8 mouse cellular contexts compared by ENCODE assay signal in the genomic region with DNA sequence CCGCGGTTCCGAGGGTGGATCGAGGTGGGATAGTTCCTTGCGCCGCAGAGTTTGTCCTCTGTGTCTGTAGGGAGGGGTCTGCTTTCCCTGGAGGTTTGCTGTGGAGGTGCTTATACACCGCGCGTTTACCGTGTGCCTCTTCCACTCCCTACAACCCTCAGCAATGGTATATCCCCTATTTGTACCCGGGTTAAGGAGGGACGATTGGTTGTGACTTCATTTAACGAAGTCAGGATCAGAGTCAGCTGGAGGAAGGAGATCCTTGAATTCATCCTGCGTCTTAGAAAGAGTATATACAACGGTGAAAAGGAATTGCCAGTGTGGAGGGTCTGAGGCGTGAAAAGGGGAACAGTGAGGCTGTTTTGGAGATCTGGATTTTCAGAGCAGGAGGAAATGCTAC. TPM values are rescaled to one million over a fixed set of nuclear protein-coding genes. Genes with fewer than 3 reads are reported as not detected.
DNase-seq lines count a peak whose midpoint lies in the region; ATAC-seq and TF ChIP-seq lines count a peak whose summit lies in the region.

No protein-coding gene starts in this region.

- peaks cover 7% of the 10 kb centered on the region; the same call in 1 of the 2 replicates for H3K36me3 ChIP-seq in lung, embryonic 16.5 days (ENCODE audit: control insufficient read depth, insufficient read depth, low read length)
- peaks cover 28% of the 10 kb centered on the region for H3K36me3 ChIP-seq in limb, embryonic 12.5 days

- no peaks in the 10 kb centered on the region for H3K27me3 ChIP-seq in lung, embryonic 16.5 days (ENCODE audit: control insufficient read depth, insufficient read depth, low read depth, low read length)
- no peaks in the 10 kb centered on the region for H3K27me3 ChIP-seq in limb, embryonic 12.5 days

- peak overlapping the region; percentile 72 for H3K27ac ChIP-seq in lung, embryonic 16.5 days (ENCODE audit: low read length)
- H3K27ac ChIP-seq in limb, embryonic 12.5 days: no peak overlapping the region
- no peak overlapping the region for H3K27ac ChIP-seq in olfactory bulb, adult 2 months (ENCODE audit: insufficient read depth, low read depth, low read length)

- peak overlapping the region; percentile 97 for H3K4me3 ChIP-seq in lung, embryonic 16.5 days (ENCODE audit: low read length)
- peak overlapping the region; percentile 85 for H3K4me3 ChIP-seq in limb, embryonic 12.5 days (replicated peaks)
- H3K4me3 ChIP-seq in olfactory bulb, adult 2 months (ENCODE audit: insufficient read depth, low read depth, low read length): peak overlapping the region; percentile 82

- peak overlapping the region; percentile 92 for H3K9ac ChIP-seq in lung, embryonic 16.5 days (ENCODE audit: low read length)
- peak overlapping the region; percentile 75 for H3K9ac ChIP-seq in limb, embryonic 12.5 days (replicated peaks)

- no peak for TF ChIP-seq CTCF in olfactory bulb, adult 2 months (IDR thresholded peaks at IDR 0.05; ENCODE audit: insufficient read depth, low read depth, low read length)

- H3K9me3 ChIP-seq in lung, embryonic 16.5 days (ENCODE audit: control insufficient read depth, low read length): no peaks in the 10 kb centered on the region
- no peaks in the 10 kb centered on the region for H3K9me3 ChIP-seq in limb, embryonic 12.5 days

- ATAC-seq in lung, embryonic 16.5 days (ENCODE audit: low read depth): no peak; the same call in 1 of the 2 replicates
- ATAC-seq in erythroblast, adult 5-6 weeks (replicated peaks; ENCODE audit: low FRiP score, poor library complexity, severe bottlenecking): peak; percentile 20
- no peak for ATAC-seq in limb, embryonic 12.5 days (ENCODE audit: insufficient number of reproducible peaks, insufficient read depth, low FRiP score, low TSS enrichment, low read depth)

- no peak for TF ChIP-seq POLR2A in olfactory bulb, adult 2 months (IDR thresholded peaks at IDR 0.05; ENCODE audit: insufficient read depth, low read depth, low read length)

- 2% methylated on average over 16 of the region's 16 CpGs for WGBS in lung, embryonic 16.5 days
- 3% methylated on average over 16 of the region's 16 CpGs for WGBS in limb, embryonic 12.5 days
- 2% methylated on average over 16 of the region's 16 CpGs for WGBS in olfactory bulb, adult 2 months

- intact Hi-C loops in left cerebral cortex, postnatal 4 days (cut with DNase I): no loop called here

- H3K4me1 ChIP-seq in lung, embryonic 16.5 days (replicated peaks; ENCODE audit: control insufficient read depth, insufficient read depth, low read length): peaks cover 25% of the 10 kb centered on the region
- peaks cover 35% of the 10 kb centered on the region for H3K4me1 ChIP-seq in limb, embryonic 12.5 days (replicated peaks)
- peaks cover 14% of the 10 kb centered on the region for H3K4me1 ChIP-seq in olfactory bulb, adult 2 months (ENCODE audit: control insufficient read depth, insufficient read depth, low read length)

- H3K4me2 ChIP-seq in lung, embryonic 16.5 days (ENCODE audit: low read depth, low read length): peak overlapping the region; percentile 99
- peak overlapping the region; percentile 98 for H3K4me2 ChIP-seq in limb, embryonic 12.5 days

- DNase-seq in lung, postnatal 14 days: no peak
- no peak for DNase-seq in left cerebral cortex, postnatal 4 days
- DNase-seq in thymus, postnatal 25 days: no peak
- DNase-seq in frontal cortex, adult 2 months (ENCODE audit: extremely low spot score in 1 of 2, low spot score in 1 of 2): no peak

RNA-seq across cellular contexts. Expression of gene Brms1, which starts 0.4 kb away (rescaled TPM):
- 41.6 and 45.0 TPM in 2 replicates for polyA plus RNA-seq in lung, embryonic 16.5 days (2015; fragmentation: Nextera tagmentation; extraction: Ambion mirVana)
- total RNA-seq in erythroblast, adult 5-6 weeks (2015; ENCODE audit: low replicate concordance): 0.96 and 10.4 TPM in 2 replicates
- total RNA-seq in erythroblast, adult 5-6 weeks (2017; ENCODE audit: low replicate concordance): 12.7 and 17.6 TPM in 2 replicates
- polyA plus RNA-seq in limb, embryonic 12.5 days (2016; fragmentation: Nextera tagmentation; extraction: Ambion mirVana): 48.3 and 49.5 TPM in 2 replicates
- polyA plus RNA-seq in olfactory bulb, adult 2 months (2012; ENCODE audit: insufficient read depth, insufficient read length, low replicate concordance, missing spikeins): not detected in 2 replicates
- total RNA-seq in left cerebral cortex, postnatal 4 days (2021): 10 to 100 TPM; 14.5 to 15.5 TPM
- polyA plus RNA-seq in frontal cortex, adult 2 months (2012; rRNA removed): 32.4 and 32.5 TPM in 2 replicates

RNA-seq across cellular contexts. Expression of gene AC124502.3, which starts 2.9 kb away (rescaled TPM):
- 2.5 and 3.5 TPM in 2 replicates for polyA plus RNA-seq in lung, embryonic 16.5 days (2015; fragmentation: Nextera tagmentation; extraction: Ambion mirVana)
- 0.38 TPM in 1 of 2 replicates, not detected in the other for total RNA-seq in erythroblast, adult 5-6 weeks (2015; ENCODE audit: low replicate concordance)
- total RNA-seq in erythroblast, adult 5-6 weeks (2017; ENCODE audit: low replicate concordance): 1.7 TPM in 1 of 2 replicates, not detected in the other
- 2.4 and 4.1 TPM in 2 replicates for polyA plus RNA-seq in limb, embryonic 12.5 days (2016; fragmentation: Nextera tagmentation; extraction: Ambion mirVana)
- polyA plus RNA-seq in olfactory bulb, adult 2 months (2012; ENCODE audit: insufficient read depth, insufficient read length, low replicate concordance, missing spikeins): not detected in 2 replicates
- total RNA-seq in left cerebral cortex, postnatal 4 days (2021): 1 to 10 TPM; 5.3 to 5.5 TPM
- polyA plus RNA-seq in frontal cortex, adult 2 months (2012; rRNA removed): 4.4 and 5.4 TPM in 2 replicates

RNA-seq across cellular contexts. Expression of gene B4gat1, which starts 3.0 kb away (rescaled TPM):
- polyA plus RNA-seq in lung, embryonic 16.5 days (2015; fragmentation: Nextera tagmentation; extraction: Ambion mirVana): 47.6 and 49.4 TPM in 2 replicates
- total RNA-seq in erythroblast, adult 5-6 weeks (2015; ENCODE audit: low replicate concordance): 0.84 and 1.2 TPM in 2 replicates
- not detected in 2 replicates for total RNA-seq in erythroblast, adult 5-6 weeks (2017; ENCODE audit: low replicate concordance)
- 42.3 and 44.8 TPM in 2 replicates for polyA plus RNA-seq in limb, embryonic 12.5 days (2016; fragmentation: Nextera tagmentation; extraction: Ambion mirVana)
- polyA plus RNA-seq in olfactory bulb, adult 2 months (2012; ENCODE audit: insufficient read depth, insufficient read length, low replicate concordance, missing spikeins): not detected in 2 replicates
- total RNA-seq in left cerebral cortex, postnatal 4 days (2021): 10 to 100 TPM; 64.1 to 76.4 TPM
- 96.1 and 97.4 TPM in 2 replicates for polyA plus RNA-seq in frontal cortex, adult 2 months (2012; rRNA removed)

RNA-seq across cellular contexts. Expression of gene Rin1, which starts 8.7 kb away (rescaled TPM):
- polyA plus RNA-seq in lung, embryonic 16.5 days (2015; fragmentation: Nextera tagmentation; extraction: Ambion mirVana): 3.7 and 4.2 TPM in 2 replicates
- total RNA-seq in erythroblast, adult 5-6 weeks (2015; ENCODE audit: low replicate concordance): not detected in 2 replicates
- total RNA-seq in erythroblast, adult 5-6 weeks (2017; ENCODE audit: low replicate concordance): 0.09 TPM in 1 of 2 replicates, not detected in the other
- 2.4 and 2.5 TPM in 2 replicates for polyA plus RNA-seq in limb, embryonic 12.5 days (2016; fragmentation: Nextera tagmentation; extraction: Ambion mirVana)
- not detected in 2 replicates for polyA plus RNA-seq in olfactory bulb, adult 2 months (2012; ENCODE audit: insufficient read depth, insufficient read length, low replicate concordance, missing spikeins)
- 1 to 10 TPM; 3.9 to 7.1 TPM for total RNA-seq in left cerebral cortex, postnatal 4 days (2021)
- polyA plus RNA-seq in frontal cortex, adult 2 months (2012; rRNA removed): 59.9 and 70.6 TPM in 2 replicates

RNA-seq across cellular contexts. Expression of gene Slc29a2, which starts 17.9 kb away (rescaled TPM):
- polyA plus RNA-seq in lung, embryonic 16.5 days (2015; fragmentation: Nextera tagmentation; extraction: Ambion mirVana): 2.7 and 3.6 TPM in 2 replicates
- total RNA-seq in erythroblast, adult 5-6 weeks (2015; ENCODE audit: low replicate concordance): not detected in 2 replicates
- total RNA-seq in erythroblast, adult 5-6 weeks (2017; ENCODE audit: low replicate concordance): not detected in 2 replicates
- polyA plus RNA-seq in limb, embryonic 12.5 days (2016; fragmentation: Nextera tagmentation; extraction: Ambion mirVana): 4.9 and 5.7 TPM in 2 replicates
- polyA plus RNA-seq in olfactory bulb, adult 2 months (2012; ENCODE audit: insufficient read depth, insufficient read length, low replicate concordance, missing spikeins): not detected in 2 replicates
- total RNA-seq in left cerebral cortex, postnatal 4 days (2021): 10 to 100 TPM; 29.5 to 32.1 TPM
- polyA plus RNA-seq in frontal cortex, adult 2 months (2012; rRNA removed): 23.2 and 26.5 TPM in 2 replicates

Comparison
In these comparisons a context has a peak if more than half of its experiments do, and no peak if none do; other contexts are left out.
1. RNA of gene Brms1, which starts 0.4 kb away (polyA plus RNA-seq): 48.3 to 49.5 TPM in limb, embryonic 12.5 days, 41.6 to 45.0 TPM in lung, embryonic 16.5 days and 32.4 to 32.5 TPM in frontal cortex, adult 2 months; not detected in olfactory bulb, adult 2 months; every median in the first group is over 10 times any median in the second.
2. RNA of gene B4gat1, which starts 3.0 kb away (polyA plus RNA-seq): 96.1 to 97.4 TPM in frontal cortex, adult 2 months, 47.6 to 49.4 TPM in lung, embryonic 16.5 days and 42.3 to 44.8 TPM in limb, embryonic 12.5 days; not detected in olfactory bulb, adult 2 months; every median in the first group is over 10 times any median in the second.
3. Peak in every context shown above with its lines, with median percentiles within 50 percentile points of each other: H3K4me3 ChIP-seq.